Mouse (Mus musculus) intestine, embryonic 16.5 days (tissue): ENCODE results near the gene Gja5. TPM values are rescaled to one million over a fixed set of nuclear protein-coding genes. Genes with fewer than 3 reads are reported as not detected.

Source experiments
- ATAC-seq: fragments of 200-750 bp; cut with Nextera tagmentation; 2 replicates; pipeline ENCODE4 v1.8.0; 2017; ENCODE audit warnings: moderate TSS enrichment, moderate library complexity
- H3K27ac ChIP-seq: fragments of 300-500 bp; sonication (generic); 2 replicates; pipeline ENCODE4 v1.5.1; 2014; ENCODE audit warnings: mild to moderate bottlenecking, low read length
- H3K27me3 ChIP-seq: fragments of 300-500 bp; sonication (generic); replicated peaks from 2 replicates; pipeline ENCODE4 v1.6.1; 2014; ENCODE audit warnings: low read length, control low read depth, mixed read lengths; ENCODE audit not compliant: control insufficient read depth, insufficient read depth
- H3K36me3 ChIP-seq: fragments of 300-500 bp; sonication (generic); 2 replicates; pipeline ENCODE4 v1.6.1; 2014; ENCODE audit warnings: low read length, control low read depth; ENCODE audit not compliant: control insufficient read depth, insufficient read depth
- H3K4me1 ChIP-seq: fragments of 300-500 bp; sonication (generic); 2 replicates; pipeline ENCODE4 v1.6.1; 2014; ENCODE audit warnings: low read length, control low read depth, mixed read lengths; ENCODE audit not compliant: control insufficient read depth, insufficient read depth
- H3K4me2 ChIP-seq: fragments of 300-500 bp; sonication (generic); 2 replicates; pipeline ENCODE4 v1.6.1; 2014; ENCODE audit warnings: low read depth, low read length, control low read depth
- H3K4me3 ChIP-seq: fragments of 300-500 bp; sonication (generic); 2 replicates; pipeline ENCODE4 v1.5.1; 2014; ENCODE audit warnings: mild to moderate bottlenecking, low read length
- H3K9ac ChIP-seq: fragments of 300-500 bp; sonication (generic); 2 replicates; pipeline ENCODE4 v1.6.1; 2014; ENCODE audit warnings: low read depth, low read length
- H3K9me3 ChIP-seq: fragments of 300-500 bp; sonication (generic); 2 replicates; pipeline ENCODE4 v1.6.1; 2016; ENCODE audit warnings: low read length, control low read depth; ENCODE audit not compliant: control insufficient read depth
- WGBS: fragments of 180-500 bp; shearing (Covaris S2); extraction: QIAGEN DNeasy Blood & Tissue Kit; methylation state at CpG from one replicate; pipeline ENCODE4 v1.1.7; 2014; 5-methylcytosine and 5-hydroxymethylcytosine counted together
- polyA plus RNA-seq: library from polyadenylated mRNA; unstranded; fragments of >200 nt; fragmentation: Nextera tagmentation; extraction: Ambion mirVana; gene quantifications from 2 replicates; pipeline ENCODE4 v1.2.1, GENCODE M21; 2015

Gene Gja5
- polyA plus RNA-seq: 12.5 and 13.6 TPM in 2 replicates

DNA sequence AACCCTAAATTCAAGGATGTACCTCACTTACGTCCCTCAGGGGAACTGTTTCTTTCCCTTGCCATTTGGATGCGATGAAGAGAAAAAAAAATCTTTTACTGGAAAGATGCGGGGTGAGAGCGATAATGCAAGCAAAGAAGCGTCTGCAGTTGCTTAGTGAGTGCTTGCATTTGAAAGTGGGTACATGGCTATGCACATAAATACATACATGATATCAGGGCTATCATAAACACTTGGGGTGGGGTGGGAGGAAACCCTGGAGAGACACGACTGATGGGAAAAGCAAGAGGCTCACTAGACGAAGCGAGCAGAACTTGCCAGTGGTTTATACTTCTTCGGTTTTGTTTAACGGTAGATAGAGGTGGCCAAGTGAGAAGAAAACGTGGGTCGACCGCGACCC, at the start of gene Gja5:
Gja5 (plus strand) TSS at position 301 of the 400 bp plus-strand sequence.
- Histone ChIP-seq H3K27ac (peak within 1 kb of the TSS; percentile 3; the same call in 1 of the 2 replicates), H3K9ac (peak within 1 kb of the TSS; percentile 88), H3K4me3 (peak within 1 kb of the TSS; percentile 78), H3K4me2 (peak within 1 kb of the TSS; percentile 53), H3K4me1 (peaks cover 10% of the 10 kb centered on the region), H3K27me3 (no peaks in the 10 kb centered on the region), H3K36me3 (no peaks in the 10 kb centered on the region), H3K9me3 (no peaks in the 10 kb centered on the region)
- ATAC-seq: no peak
- 11% methylated on average over 14 of the region's 14 CpGs for WGBS

DNA sequence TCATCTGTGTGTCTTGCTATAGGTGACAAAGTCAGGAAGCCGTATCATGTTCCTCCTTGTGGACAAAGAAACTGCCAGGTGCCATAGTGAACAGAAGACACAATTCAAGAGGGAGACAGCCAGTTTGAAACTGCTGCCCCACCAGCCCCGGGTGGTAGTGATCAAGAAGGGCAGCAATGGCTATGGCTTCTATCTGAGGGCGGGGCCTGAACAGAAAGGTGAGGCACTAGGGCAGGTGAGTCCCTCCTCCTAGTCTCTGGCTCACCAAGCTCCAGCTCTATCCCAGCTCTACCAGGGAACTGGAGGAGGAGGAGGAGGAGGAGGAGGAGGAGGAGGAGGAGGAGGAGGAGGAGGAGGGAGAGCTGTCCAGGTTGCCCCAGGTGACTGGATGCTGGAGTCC, 48.7 kb upstream of the Gja5 start:
- no peak overlapping the region for H3K27ac ChIP-seq
- ATAC-seq: peak; percentile 59; the same call in 1 of the 2 replicates
- H3K27me3 ChIP-seq: no peaks in the 10 kb centered on the region
- H3K9ac ChIP-seq: no peak overlapping the region
- H3K9me3 ChIP-seq: no peaks in the 10 kb centered on the region
- WGBS: 75% methylated on average over 3 of the region's 3 CpGs
- H3K36me3 ChIP-seq: no peaks in the 10 kb centered on the region
- H3K4me1 ChIP-seq: no peaks in the 10 kb centered on the region
- H3K4me2 ChIP-seq: no peak overlapping the region
- H3K4me3 ChIP-seq: no peak overlapping the region

DNA sequence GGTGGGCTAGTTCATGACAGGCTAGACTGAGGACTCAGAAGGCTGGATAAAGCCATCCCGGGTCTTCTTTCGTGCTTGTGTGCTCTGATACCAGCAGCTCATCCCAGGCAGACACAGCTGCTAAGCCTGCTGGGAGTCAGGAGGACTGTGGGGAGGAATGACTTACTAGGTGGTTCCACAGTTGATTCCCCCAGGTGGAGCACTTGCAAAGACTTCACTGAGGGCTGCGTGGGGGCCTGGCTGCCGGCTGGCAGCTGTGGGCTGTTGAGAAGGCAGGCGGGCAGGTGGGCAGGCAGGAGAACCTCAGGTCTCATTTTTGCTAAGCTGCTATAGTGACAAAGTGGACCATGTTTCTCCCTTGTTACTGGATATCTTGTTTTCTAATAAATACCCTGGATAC, 44.0 kb upstream of the Gja5 start:
- no peaks in the 10 kb centered on the region for H3K9me3 ChIP-seq
- 91% methylated on average over 5 of the region's 5 CpGs for WGBS
- no peak overlapping the region for H3K9ac ChIP-seq
- no peak overlapping the region for H3K27ac ChIP-seq
- no peaks in the 10 kb centered on the region for H3K4me1 ChIP-seq
- no peak overlapping the region for H3K4me2 ChIP-seq
- H3K27me3 ChIP-seq: no peaks in the 10 kb centered on the region
- H3K4me3 ChIP-seq: no peak overlapping the region
- no peak for ATAC-seq
- H3K36me3 ChIP-seq: no peaks in the 10 kb centered on the region

DNA sequence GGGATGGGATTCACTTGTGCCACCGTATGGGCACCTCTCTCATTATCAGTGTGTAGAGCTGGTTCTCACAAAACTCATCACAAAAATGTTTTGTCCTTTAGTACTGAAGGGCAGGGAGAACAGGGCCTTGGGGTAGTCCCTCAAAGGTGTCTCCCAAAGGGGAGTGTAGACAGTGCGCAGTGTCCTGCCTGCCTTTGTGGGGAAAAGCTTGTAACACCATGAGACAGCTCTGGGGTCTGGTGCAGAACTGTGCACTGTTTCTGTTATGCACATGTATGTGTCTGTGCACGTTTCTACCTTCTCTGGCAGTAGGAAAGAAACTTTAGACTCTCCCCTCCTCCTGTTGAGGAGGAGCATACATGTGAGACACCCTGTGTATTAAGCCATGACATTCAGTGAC, 36.6 kb upstream of the Gja5 start:
- Histone ChIP-seq H3K4me2 (no peak overlapping the region), H3K4me3 (no peak overlapping the region), H3K9me3 (no peaks in the 10 kb centered on the region), H3K27ac (no peak overlapping the region), H3K36me3 (peaks cover 15% of the 10 kb centered on the region; the same call in 1 of the 2 replicates), H3K4me1 (no peaks in the 10 kb centered on the region), H3K27me3 (no peaks in the 10 kb centered on the region), H3K9ac (no peak overlapping the region)
- WGBS: 95% methylated on average over 3 of the region's 3 CpGs
- no peak for ATAC-seq

DNA sequence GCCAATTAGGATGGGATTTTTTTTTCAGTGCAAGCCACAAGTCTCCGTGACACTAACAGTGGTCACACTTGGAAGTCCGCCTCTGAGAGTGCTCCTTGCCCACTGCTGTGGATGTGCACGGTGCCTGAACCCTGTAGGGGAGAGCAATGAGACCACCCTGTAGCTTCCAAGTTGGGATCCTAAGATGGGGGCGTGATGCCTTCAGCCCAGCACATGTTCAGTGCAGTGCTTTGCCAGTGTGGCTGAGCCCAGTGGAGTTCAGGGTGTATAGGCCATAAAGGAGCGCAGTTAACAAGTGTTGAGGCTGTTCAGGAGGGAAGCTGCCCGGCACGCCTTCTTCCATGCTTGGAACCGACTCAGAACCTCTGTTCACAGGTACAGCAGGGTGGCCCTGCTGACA, 35.9 kb upstream of the Gja5 start:
- no peak for ATAC-seq
- Histone ChIP-seq H3K4me3 (no peak overlapping the region), H3K4me2 (no peak overlapping the region), H3K4me1 (no peaks in the 10 kb centered on the region), H3K27ac (no peak overlapping the region), H3K9ac (no peak overlapping the region), H3K27me3 (no peaks in the 10 kb centered on the region), H3K36me3 (peaks cover 18% of the 10 kb centered on the region; the same call in 1 of the 2 replicates), H3K9me3 (no peaks in the 10 kb centered on the region)
- 94% methylated on average over 8 of the region's 8 CpGs for WGBS

DNA sequence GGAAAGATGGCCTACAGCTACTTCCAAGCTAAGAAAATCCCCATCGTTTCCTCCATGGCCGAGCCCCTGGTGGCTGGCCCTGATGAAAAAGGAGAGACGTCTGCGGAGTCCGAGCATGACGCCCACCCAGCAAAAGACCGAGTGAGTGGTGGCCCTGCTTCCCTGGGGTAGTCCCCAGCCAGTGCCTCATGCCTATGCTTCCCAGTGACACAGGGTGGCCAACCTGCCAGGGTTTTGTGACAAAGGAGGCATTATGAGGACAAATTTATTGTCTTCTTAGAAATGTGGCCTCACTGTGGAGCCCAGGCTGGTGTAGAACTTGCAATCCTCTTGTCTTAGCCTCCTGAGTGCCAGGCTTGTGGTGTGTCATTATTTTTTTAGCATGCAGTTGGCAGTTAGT, 35.4 kb upstream of the Gja5 start:
- H3K27ac ChIP-seq: no peak overlapping the region
- no peaks in the 10 kb centered on the region for H3K27me3 ChIP-seq
- H3K4me1 ChIP-seq: no peaks in the 10 kb centered on the region
- H3K36me3 ChIP-seq: peaks cover 18% of the 10 kb centered on the region; the same call in 1 of the 2 replicates
- WGBS: 97% methylated on average over 7 of the region's 7 CpGs
- no peak for ATAC-seq
- no peaks in the 10 kb centered on the region for H3K9me3 ChIP-seq
- H3K9ac ChIP-seq: no peak overlapping the region
- H3K4me2 ChIP-seq: no peak overlapping the region
- no peak overlapping the region for H3K4me3 ChIP-seq

DNA sequence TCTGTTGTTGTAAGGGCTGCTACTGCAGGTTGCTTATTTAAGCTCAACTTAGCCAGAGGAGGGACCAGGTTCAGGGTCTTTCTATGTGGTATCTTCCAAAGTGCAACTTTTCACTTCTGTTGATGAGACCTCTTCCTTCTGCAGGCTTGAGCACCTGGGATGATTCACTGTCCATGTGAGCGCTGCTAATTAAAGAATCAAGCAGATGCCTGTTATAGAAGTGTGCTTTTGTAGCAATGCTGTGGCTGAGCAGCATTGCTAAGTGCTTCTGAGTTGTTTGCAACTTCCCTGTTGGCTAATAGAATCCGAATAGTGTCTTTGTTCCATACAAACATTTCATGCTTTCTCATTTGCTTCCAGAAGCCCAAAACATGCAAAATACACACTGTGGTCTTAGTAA, 34.2 kb upstream of the Gja5 start:
- Histone ChIP-seq H3K9ac (no peak overlapping the region), H3K4me3 (no peak overlapping the region), H3K4me1 (peaks cover 4% of the 10 kb centered on the region; the same call in 1 of the 2 replicates), H3K36me3 (peaks cover 18% of the 10 kb centered on the region; the same call in 1 of the 2 replicates), H3K9me3 (no peaks in the 10 kb centered on the region), H3K4me2 (no peak overlapping the region), H3K27ac (no peak overlapping the region), H3K27me3 (no peaks in the 10 kb centered on the region)
- ATAC-seq: no peak
- WGBS: 94% methylated on average over 2 of the region's 2 CpGs

DNA sequence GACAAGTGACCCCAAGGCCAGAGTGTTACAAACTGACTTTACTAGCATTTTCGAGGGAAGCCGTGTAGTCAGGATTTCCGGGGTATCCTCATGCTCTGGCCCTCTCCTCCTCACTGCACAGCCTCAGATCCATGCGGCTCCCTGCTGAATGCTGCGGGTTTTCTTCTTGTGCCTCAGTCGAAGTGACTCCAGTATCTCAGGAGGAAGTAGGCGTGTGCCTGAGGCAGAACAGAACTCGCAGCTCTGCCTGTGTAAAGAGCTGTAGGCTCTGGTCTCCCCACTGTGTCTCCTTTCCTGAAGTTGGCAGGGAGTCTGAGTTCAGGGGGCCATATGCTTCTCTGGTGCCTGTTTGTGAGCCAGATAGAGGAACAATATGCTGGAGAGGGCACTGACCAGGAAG, 33.4 kb upstream of the Gja5 start:
- H3K4me2 ChIP-seq: no peak overlapping the region
- no peak overlapping the region for H3K4me3 ChIP-seq
- H3K27ac ChIP-seq: no peak overlapping the region
- peaks cover 18% of the 10 kb centered on the region; the same call in 1 of the 2 replicates for H3K36me3 ChIP-seq
- H3K27me3 ChIP-seq: no peaks in the 10 kb centered on the region
- no peak for ATAC-seq
- no peak overlapping the region for H3K9ac ChIP-seq
- WGBS: 88% methylated on average over 8 of the region's 8 CpGs
- H3K4me1 ChIP-seq: peaks cover 7% of the 10 kb centered on the region; the same call in 1 of the 2 replicates
- no peaks in the 10 kb centered on the region for H3K9me3 ChIP-seq

DNA sequence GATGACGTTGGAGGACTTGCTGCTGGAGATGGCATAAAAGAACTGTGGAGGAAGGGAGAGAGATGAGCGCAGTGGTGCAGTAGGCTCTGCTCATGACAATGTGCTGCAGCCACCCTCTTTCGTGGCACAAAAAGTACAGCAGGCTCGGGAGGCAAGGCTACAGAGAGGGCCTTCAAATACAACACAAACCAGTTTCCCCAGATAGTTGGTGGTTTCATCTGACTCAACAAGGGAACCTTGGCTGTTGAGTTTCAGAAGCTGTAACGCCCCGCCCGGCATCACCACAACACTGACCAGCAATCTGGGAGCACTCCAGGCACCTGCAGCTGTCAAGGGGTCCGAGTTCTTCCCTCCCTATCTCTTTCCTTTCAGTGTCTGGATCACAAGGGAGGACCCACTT, 32.0 kb upstream of the Gja5 start:
- H3K27ac ChIP-seq: no peak overlapping the region
- no peaks in the 10 kb centered on the region for H3K27me3 ChIP-seq
- 89% methylated on average over 8 of the region's 8 CpGs for WGBS
- H3K4me1 ChIP-seq: peaks cover 10% of the 10 kb centered on the region; the same call in 1 of the 2 replicates
- peaks cover 18% of the 10 kb centered on the region; the same call in 1 of the 2 replicates for H3K36me3 ChIP-seq
- no peak overlapping the region for H3K4me2 ChIP-seq
- H3K9me3 ChIP-seq: no peaks in the 10 kb centered on the region
- no peak overlapping the region for H3K4me3 ChIP-seq
- no peak for ATAC-seq
- H3K9ac ChIP-seq: no peak overlapping the region
